Mouse (Mus musculus): ENCODE results near the gene Hoxb1. TPM values are rescaled to one million over a fixed set of nuclear protein-coding genes. Genes with fewer than 3 reads are reported as not detected.

Hoxb1 gene
- polyA plus RNA-seq, 1 experiment from 2014 or later, result not detected

DNA sequence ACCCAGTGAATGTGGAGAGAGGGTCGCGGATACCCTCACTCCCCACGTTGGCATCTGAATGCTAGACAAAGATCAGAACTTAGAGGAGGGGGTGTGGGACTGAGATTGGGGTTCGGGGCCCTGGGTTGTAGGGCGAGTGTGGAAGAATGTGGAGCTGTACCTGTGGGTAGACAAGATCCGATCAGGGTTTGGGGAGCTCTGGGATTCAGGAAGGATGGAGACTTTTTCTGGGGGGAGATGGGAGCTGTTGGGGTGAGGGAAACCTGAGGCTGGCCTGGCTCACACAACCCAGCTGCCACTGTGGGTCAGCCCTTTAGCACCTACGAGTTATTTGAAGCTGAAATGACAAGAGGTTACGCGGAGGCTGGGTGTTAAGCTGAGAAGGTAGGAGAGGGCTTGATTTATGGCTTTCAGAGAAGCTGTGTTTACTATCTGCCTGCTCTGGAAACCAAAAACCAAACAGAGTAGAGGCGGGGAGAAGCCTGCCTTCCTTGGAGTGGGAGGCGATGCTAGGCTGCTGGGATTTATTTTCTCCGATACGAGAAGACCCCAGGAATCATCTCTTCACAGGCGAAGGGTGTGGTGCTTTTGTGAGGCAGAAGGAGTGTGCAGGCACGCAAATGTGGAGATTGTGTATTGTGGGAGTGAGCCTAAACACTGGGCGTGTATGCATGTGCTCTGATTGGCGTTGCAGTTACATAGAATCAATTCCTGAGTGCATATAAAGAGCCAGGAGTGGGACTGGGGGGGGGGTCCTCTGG is 32.1 kb upstream of the Hoxb1 start:
- DNase-seq (ENCODE audit: low spot score), result no peak

DNA sequence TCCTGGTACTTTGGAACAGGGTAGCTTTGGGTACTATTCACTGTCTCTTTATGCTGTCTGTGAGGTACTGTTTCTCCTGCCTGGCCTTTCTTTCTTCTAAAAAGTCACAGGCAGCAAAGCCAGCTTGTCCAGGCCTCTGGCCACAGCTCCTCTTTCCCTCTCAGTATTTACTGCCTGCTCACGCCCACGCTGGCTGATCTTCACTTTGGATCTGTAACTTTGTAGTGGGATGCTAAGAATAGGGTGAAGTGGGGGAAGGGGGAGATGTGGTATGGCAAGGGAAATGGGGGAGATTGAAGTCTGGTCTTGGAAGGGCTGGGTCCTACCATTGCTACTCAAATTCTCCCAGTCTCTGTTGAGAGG is 31.6 kb upstream of the Hoxb1 start:
- DNase-seq (ENCODE audit: low spot score), result no peak

DNA sequence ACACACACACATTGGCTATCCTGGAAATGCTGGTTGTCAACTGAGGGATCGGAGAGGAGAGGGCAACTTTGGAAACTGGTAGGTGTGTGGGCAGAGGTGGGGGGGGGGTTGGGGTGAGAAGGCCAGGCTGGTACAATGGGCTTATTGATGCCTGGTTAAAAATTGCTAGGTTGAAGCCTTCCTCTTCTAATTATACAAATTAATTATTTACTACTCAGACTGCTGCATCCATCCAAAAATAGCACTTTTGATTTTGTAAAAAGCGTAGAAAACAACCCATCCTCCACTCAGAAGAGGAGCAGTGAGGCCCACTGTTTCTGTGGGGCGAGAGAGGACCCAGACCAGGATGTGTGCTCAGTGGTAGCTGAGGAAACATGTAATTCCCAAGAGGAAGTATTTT is 30.6 kb upstream of the Hoxb1 start:
- no peak for DNase-seq (ENCODE audit: low spot score)

DNA sequence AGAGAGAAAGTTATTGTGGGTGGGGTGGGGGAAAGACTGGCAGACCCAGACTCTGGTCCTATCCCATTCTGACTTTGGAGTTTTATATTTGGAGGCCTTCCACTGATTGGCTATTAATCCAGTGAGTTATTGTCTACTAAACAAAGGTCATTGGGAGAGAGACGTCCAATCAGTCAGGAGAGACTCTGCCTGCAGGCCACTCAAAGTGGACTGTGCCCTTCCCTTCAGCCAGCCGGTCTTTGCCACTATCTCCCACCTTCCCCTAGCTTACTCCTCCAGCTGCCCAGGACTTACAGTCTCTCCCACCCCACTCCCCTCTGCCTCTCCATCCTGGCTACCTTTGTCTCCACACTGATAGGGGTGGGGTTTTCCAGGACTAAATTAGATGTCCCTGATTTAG is 29.0 kb upstream of the Hoxb1 start:
- DNase-seq (ENCODE audit: low spot score), result no peak

DNA sequence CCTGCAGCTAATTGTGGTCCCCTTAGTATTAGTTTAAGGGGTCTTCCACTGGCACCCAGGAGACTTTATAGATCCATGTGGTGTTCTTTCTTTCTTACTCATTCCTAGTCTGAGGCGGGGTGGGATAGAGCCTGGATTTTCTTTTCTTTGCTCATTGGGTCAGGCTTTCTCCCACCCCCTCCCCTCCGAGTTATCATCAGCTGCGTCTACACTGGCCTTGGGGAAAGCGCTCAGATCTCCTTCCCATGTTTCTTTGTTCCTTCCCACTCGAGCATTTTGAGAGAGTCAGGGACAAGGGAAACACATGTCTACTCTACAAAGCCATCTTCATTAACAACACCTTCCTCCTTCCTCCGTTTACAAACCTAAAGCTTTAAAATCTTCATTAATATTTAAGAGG is 28.5 kb upstream of the Hoxb1 start:
- DNase-seq (ENCODE audit: low spot score), result no peak

DNA sequence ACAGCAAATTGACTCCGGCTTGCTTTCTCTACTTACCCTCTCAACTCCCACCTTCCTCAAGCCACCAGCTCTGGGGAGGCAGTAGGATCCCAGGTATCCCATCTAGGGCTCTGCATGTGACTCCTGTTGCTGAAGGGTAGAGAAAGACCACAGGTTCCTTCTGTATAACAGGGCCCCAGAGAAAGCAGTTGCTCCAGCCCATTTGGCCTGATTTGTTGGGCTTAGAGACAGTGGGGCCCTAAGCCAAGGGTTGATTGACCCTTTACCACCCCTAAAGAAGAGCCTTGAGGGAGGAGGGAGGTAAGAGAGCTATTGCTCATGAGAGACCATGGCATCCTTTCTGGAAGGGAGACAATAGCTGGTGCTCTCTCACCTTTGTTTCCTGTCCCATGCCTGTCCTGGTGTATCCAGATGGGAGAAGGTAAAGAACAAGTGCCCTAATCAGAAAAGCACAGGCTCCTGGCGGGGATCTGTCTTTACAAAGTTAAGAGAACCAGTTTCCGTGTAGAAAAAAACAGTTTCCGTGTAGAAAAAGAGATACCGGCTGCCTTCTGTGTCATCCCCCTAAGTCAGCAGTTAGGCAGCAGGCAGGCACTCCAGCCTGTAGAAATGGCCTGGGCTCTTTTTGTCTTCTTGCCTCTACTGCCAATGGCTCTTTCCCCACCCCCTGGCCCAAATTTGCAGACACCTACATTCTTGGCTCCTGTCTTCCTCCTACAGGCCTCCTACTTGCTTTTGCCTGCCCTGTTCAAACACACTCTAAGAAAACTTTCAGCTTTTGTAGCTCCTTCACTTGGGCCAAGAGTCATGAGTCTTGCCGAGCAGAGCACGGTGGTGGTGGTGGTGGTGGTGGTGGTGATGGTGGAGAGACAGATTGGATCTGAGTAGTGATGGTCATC is 26.3 kb upstream of the Hoxb1 start:
- no peak for DNase-seq (ENCODE audit: low spot score)

DNA sequence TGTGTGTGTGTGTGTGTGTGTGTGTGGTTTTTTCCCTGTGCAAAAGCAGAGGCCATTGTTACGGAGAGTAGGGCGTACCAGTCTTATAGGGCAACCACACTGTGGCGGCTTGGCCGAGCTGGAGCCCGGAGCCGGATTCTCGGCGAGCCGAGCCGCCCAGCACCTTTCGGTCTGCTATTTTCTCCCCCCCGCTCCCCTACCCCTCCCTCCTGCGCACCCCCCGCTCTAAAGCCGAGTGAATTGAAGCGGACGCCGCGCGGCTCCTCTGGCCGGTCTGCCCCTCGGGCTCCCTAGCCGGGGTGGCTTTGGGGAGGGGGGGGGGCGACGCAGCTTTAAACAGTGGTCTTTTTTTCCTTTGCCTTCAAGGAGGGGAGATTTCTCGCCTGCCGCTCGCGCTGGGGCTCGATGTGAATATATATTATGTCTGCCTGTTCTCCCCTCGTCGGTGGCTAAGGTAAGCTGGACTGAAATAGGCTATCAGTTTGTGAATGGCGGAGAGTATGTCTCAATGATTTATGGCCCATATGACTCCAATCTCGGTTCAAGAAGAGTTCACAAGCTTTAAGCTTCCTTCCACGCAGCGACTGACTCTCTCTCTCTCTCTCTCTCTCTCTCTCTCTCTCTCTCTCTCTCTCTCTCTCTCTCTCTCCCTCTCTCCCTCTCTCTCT is 24.7 kb upstream of the Hoxb1 start:
- no peak for DNase-seq (ENCODE audit: low spot score)

DNA sequence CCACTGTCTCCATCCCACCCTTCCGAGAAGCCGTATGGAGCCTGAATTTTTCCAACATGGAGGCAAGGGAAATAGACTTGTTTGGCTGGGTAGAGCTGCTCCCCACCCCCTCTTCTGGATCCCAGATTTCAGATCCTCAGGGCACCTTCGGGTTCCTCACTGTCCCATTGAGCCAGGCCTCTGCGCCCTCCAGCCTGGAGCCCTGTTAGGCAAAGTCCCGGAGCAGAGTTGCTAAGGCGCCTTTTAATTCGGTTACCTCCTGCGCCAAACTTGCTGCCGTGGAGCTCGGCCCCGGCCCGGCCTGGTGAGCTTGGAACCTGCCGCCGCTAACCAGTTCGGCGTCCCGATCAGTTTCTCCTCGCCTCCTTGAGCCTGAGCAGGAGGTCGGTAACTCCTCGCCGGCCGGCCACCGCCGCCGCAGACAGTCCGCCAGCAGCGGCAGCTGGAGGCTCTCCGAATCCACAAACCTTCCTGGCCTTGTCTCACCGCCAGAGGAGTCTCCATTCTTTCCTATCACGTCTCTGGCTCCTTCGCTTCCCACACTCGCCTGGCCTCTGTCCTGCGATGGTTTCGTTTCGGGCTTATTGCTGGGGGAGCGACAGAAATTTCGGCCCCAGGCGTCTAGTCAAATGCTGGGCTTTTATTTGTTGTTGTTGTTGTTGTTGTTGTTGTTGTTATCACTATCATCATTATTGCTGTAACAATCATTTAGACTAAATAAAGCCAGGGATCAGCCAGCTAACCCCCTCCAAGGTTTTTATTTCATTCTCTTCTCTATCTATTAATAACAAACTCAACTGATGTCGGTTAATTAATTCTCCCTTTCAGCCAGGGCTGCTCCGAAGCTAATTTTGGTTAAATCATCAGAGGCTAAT is 23.6 kb upstream of the Hoxb1 start:
- DNase-seq (ENCODE audit: low spot score), result no peak

DNA sequence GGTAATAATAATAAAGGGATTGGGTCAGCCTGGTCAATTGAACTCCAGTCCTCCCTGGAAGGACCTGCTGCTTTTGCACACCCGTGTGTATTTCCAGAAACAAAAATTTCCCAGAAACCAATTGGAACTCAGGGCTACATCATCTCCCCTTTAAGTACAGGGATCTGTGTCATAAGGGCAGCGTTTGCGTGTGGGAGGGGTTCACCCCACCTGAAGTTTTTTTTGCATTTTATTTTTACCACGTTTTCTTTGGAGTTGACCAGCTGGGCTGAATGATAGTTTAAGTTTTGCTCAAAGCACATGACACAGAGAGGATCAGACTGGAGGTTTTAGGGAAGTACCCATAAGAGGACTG is 23.0 kb upstream of the Hoxb1 start:
- DNase-seq (ENCODE audit: low spot score), result no peak

DNA sequence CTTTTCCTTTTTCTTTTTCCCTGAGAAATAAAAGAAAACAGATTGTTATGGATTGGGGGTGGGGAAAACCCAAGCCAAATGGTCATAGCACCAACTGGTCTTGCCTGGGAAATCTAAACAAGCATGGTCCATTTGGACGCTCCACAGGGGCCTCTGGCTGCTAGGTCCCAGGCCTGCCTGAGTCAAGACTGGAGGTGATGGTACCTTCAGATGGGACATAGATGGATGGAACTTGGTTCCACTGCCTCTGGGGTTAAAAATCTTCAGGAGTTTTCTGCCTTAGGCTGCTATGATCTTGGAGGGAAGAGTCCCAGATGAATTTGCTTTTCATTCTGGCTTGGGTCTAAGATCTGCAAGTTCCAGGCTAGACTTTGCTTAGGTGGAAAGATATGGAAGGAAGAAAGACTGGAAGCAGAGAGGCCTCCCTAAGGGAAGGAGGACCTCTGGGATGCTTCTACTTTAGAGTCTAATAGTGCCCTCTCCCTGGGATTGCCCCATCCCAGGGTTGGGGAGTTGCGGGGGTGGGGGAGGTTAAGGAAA is 22.3 kb upstream of the Hoxb1 start:
- no peak for DNase-seq (ENCODE audit: low spot score)

DNA sequence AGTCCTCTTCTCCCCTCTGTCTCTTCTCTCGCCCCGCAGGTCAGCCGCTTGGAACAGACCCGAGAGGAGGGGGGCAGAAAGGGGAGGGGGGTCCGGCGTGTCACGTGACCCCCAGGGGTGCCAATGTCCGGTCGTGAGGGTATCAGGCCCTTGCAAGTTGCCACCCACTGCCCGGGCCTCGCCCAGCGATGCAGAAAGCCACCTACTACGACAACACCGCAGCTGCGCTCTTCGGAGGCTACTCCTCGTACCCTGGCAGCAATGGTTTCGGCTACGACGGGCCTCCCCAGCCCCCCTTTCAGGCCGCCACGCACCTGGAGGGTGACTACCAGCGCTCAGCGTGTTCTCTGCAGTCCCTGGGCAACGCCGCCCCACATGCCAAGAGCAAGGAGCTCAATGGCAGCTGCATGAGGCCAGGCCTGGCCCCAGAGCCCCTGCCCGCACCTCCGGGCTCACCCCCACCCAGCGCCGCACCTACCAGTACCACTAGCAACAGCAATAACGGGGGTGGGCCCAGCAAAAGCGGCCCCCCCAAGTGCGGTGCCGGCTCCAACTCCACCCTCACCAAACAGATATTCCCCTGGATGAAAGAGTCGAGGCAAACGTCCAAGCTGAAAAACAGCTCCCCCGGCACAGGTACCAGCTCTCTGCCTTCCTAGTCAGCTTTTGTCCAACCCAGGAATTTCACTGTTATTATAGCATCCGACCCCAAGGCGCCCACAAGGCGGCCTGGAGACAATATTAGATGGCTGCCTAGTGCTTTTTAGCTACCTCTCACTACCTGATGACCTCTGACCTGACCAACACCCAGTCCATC is 21.3 kb upstream of the Hoxb1 start:
- DNase-seq (ENCODE audit: low spot score), result no peak

DNA sequence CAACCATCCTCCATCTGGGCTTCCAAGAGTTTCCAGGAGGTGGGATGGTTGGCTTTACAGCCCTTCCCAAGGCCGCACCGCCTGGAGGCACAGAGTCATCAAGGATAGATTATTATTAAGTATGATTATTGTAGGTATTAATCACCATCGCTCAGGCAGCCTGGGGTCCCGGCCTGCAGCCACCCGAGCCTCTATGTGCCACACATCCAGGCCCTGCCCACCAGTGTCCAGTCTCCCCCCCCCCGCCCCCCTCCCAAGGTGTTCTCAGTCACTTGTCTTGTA is 20.7 kb upstream of the Hoxb1 start:
- DNase-seq (ENCODE audit: low spot score), result no peak

DNA sequence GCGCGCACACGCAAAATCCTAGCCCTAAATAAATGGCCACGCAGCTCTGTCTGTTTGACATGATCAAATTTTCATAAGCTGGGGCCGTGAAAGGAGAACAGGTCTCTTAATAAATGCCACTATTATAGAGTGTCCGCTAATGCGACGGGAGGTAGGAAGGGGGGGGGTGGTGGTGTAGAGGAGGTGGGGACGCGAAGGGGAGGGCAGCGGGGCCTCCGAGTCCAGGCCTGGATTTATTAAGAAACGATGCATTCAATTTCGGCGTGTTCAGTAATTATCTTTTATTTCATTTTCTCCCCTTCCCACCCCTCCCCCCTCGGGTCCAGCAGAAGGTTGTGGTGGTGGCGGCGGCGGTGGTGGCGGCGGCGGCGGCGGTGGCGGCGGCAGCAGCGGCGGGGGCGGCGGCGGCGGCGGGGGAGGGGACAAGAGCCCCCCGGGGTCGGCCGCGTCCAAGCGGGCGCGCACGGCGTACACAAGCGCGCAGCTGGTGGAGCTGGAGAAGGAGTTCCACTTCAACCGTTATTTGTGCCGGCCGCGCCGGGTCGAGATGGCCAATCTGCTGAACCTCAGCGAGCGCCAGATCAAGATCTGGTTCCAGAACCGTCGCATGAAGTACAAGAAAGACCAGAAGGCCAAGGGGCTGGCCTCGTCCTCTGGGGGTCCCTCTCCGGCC is 20.2 kb upstream of the Hoxb1 start:
- no peak for DNase-seq (ENCODE audit: low spot score)

DNA sequence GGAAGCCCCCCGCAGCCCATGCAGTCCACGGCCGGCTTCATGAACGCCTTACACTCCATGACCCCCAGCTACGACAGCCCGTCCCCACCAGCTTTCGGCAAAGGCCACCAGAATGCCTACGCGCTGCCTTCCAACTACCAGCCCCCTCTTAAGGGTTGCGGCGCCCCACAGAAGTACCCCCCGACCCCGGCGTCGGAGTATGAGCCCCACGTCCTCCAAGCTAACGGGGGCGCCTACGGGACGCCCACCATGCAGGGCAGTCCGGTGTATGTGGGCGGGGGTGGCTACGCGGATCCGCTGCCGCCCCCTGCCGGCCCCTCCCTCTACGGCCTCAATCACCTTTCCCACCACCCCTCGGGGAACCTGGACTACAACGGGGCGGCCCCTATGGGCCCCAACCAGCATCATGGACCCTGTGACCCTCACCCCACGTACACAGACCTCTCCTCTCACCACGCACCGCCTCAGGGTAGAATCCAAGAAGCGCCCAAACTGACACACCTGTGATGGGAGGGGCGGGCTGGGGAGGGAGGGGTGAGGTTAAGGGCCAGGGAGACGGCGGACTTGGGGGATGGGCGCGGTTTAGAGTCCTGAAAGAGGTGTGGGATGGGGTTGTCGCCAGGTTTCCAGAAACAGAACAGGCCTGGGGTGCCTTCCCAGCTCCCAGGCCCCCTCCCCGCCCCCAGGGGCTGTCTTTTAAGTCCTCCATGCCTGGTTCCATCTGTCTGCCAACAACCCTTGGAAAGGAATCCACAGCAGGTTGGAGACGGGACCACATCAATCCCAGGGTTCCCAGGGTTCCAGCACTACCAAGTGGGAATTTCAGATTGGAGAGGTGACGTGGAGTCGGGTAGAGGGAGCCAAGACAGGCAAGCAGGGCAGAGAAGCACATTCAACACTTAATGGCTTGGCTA is 19.4 kb upstream of the Hoxb1 start:
- DNase-seq (ENCODE audit: low spot score), result no peak

DNA sequence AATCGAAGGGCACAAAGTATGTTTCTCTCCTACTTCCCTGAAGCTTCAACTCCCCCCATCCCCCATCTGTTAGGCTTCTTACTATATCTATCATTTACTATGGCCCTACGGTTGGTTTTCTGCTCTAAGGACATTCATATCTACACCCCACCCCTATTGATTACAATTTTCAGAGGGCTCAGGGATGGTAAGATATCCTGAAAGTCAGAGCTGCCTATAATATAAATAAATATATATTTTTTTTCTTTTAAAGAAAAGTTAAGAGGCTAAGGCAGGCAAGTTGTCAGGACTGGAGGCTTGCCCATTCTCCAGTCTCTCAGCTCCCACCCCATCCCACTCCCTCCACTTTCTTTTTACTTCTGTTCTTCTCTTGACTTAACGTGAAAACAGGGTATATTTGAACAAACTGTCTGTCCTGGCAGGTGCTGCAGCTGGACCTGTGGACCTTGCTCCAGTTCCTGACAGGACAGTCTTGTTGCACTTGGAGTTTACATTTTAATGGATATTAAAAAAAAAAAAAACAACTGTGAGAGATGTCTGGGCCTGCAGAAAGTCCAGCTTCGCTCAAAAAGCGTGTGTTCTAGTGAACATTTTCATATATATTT is 18.5 kb upstream of the Hoxb1 start:
- DNase-seq (ENCODE audit: low spot score), result no peak

DNA sequence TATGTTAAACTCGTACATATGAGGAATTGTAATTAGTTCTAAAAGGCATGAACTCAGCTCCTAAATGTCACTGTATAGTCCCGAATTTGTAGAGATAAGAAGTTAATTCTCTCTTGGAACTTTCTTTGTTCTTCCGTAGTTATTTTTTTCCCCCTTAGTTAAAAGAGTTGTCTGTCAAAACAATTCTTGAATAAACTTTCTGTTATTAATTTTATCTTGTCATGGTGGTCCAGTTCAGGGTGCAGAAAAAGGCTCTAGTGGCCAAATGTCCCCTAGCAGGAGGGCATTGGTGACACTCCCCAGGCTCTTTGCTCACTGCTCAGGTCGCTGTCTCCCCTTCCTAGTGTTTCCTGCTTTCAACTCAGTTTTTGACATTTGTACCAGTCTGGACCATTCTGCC is 17.8 kb upstream of the Hoxb1 start:
- DNase-seq (ENCODE audit: low spot score), result no peak

DNA sequence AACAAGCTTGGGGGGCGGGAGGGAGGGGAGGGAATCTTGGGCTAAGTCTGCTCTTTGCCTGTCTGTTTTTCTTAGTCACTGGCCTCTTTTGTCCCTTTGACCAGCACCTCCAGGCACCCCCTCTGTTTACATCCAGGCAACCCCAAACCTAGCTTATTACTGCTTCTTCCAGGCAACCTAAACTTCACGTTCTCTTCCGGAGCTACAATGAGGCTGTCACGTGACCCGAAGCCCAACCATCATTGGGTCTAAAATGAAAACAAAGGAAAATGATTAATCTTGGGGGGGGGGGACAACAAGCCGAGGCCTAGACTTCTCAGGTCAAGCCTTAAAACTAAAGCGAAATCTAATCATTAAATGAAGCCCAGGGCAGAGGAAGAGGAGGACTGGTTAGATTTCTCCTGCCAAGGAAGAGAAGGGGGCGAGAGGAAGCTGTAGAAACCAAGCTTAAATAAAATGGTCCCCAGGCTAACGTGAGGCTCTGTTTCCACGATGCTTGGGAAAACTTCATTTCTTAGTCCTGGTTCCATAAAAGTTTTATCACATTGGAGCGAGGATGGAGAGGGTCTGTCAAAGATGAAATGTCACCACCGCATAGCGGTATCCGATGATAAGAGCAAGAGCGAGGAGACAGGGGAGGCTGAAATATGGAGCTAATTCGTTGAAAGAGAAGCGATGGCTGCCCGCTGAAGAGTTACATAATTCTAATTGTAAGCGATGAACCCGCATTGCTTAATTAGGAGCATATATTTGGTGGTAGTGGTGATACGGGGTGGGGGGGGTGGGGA is 17.2 kb upstream of the Hoxb1 start:
- DNase-seq (ENCODE audit: low spot score), result no peak

DNA sequence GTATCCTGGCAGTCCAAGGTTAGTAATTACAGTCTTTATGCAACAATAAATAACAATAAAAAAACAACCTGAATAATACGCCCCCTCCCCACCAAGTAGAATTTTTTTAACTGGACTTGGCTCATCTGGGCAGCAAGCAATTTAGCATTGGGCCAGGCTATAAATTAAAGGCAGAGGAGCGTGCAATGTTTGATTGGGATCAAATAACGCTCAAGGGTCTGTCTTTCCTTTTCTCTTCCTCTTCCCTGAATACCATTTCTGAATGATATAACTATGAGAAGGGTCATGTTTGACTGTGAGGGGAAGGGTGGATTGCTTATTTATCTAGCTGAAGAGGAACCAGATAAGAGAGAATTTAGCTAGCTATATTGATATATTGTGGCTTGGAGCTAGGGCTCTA is 16.6 kb upstream of the Hoxb1 start:
- no peak for DNase-seq (ENCODE audit: low spot score)

Data from thymus, postnatal 0 days (tissue).